Mouse (Mus musculus) lung, postnatal 0 days (tissue): Measurements from ENCODE around the gene Bmx.

ENCODE experiments used
- CTCF ChIP-seq: IDR thresholded peaks from 2 replicates; pipeline ENCODE4 v1.5.1; 2016; ENCODE audit warnings: antibody characterized with exemption, mild to moderate bottlenecking
- EP300 ChIP-seq: IDR thresholded peaks from 2 replicates; pipeline ENCODE4 v1.6.1; 2016; ENCODE audit warnings: antibody characterized with exemption, mild to moderate bottlenecking, control low read depth

DNA sequence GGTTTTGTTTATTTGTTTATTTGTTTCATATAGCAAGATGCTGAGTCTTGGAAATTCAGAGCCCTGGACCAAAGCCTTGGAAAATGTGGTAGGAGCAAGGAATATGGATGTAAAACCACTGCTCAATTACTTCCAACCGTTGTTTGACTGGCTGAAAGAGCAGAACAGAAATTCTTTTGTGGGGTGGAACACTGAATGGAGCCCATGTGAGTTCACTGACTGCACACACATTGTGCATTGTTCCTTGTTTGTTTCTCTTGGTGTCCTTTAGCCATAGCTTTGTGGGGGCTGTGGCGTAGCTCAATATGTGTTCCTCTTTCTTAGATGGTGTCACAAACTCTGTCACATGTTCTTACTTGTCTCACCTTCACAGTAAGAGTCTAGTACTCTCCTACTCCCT is 82.2 kb downstream of the Bmx start:
- no peak for TF ChIP-seq CTCF
- TF ChIP-seq EP300, result no peak
